Mouse (Mus musculus) granulocyte monocyte progenitor cell, adult 5-6 weeks (primary cell): ENCODE data around the gene Zbtb17. TPM values are rescaled to one million over a fixed set of nuclear protein-coding genes. Genes with fewer than 3 reads are reported as not detected.

ENCODE experiments used
- ATAC-seq: replicated peaks from 2 replicates; pipeline ENCODE4 v1.8.0; 2016; ENCODE audit warnings: mild to moderate bottlenecking, moderate TSS enrichment, inconsistent platforms; ENCODE audit not compliant: poor library complexity, severe bottlenecking
- total RNA-seq, 2 experiments: library from RNA; stranded (forward) in 1 of 2; stranded (reverse) in 1 of 2; fragments of 200-712, 200-1000 nt in 1 of 2; fragments of >200 nt in 1 of 2; fragmentation: Nextera tagmentation in 1 of 2; gene quantifications; 2 replicates each; pipeline ENCODE4 v1.2.3; 2014 to 2017

Zbtb17 gene
- total RNA-seq, 2 experiments from 2014 or later = 10.0 to 28.9 TPM

DNA sequence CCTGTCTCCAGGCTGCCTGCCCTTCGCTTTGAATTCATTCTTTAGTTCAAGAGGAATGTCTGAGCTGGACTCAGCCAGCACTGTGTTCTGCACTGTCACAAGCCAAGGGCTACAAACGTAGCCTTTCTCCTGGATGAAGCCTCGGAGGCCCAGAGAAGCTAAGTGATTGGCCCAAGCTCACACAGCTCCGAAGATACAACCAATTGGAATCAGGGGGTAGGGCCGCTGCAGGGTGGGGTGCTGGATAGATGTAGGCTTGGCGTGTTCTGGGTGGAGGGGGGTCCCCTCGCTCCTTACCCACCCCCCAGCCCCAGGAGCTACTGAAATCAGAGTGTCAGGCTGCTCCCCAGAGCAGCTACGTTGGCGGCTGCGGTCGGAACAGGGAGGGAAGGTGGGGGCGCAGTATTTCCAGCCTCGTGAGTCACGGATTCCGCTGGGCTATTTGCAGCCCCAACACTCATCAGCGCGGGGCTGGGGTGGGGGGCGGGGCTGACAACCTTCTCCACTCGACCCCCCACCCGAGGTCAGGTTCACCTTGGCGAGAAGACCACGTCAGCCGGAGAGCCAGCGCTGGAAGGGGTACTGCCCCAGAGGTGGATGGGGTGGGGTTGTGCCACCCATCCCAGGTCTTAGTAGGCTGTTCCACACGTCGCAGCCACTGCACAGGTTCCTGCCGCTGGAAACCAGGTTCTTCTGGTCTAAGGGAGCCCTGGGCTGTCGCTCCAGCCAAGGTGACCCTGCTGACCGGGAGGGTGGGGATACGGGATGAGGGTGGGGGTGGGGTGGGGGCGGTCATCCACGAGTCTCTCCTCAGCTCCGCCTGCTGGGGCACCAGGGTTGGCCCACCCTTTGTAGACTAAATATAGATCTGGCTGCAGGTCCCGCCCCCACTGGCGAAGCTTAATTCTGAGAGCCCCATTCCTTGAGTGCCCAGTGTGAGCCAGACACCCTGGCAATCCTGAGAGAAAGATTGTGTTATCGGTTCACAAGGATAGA lies 18.7 kb upstream of the Zbtb17 start:
- ATAC-seq = peak; percentile 69

DNA sequence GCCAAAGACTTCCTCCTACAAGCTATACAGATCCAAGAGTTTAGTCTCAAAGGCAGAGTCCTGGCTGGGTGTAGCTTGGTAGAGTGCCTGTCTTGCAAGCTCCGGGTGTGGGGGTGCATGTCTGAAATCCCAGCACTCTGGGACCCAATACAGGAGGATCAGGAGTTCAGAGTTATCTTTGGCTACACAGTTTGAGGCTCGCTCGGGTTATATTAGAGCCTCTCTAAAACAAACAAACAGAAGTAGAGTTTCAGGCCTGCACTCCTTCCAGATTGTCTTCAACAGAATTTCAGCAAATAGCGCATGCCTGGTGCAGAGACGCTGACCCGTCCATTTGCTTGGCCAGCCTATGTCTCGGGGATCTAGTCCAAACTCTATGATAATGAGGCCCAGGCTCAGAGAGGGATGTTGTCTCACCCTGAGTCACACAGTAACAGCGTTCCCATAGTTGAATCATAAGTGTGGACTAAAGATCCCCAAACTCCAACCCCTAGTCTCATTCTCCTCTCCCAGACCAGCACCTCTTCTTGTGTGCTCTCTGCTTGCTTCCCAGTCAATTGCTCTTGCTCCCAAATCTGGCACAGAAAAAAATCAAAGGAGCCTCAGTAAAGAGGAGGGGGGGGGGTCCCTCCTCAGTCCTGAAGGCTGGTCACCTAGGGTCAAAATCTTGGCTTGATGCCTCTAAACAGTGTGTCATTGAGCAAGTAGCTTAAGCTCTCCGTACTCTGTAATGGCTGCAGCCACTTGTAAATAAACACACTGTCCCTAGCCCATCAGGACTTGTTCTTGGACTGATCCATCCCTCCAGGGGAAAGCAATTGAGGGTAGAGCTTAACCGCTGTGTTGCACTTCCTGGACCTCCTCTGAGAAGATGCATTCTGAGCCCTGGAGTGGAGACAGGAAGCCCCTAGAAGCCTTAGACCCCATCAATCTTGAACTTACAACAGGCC lies 17.4 kb upstream of the Zbtb17 start:
- no peak for ATAC-seq

DNA sequence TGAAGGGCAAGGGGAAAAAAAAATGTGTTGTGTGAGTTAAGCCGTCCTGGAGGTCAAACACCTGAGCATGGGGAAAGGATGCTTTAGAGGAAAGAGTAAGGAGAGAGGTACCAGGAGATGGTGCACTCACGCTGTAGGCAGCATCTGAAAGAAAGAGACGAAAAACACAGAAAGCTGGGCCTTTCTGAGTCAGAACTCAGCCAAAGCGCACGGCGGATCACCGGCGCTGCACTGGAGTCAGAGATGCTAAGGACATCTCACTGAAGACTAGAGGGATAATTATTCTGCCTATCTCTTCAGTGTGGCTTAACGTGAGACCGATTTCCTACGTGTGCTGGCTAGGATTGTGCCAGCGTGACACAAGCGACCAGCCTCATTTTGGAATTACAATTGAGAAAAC lies 16.5 kb upstream of the Zbtb17 start:
- ATAC-seq = no peak

DNA sequence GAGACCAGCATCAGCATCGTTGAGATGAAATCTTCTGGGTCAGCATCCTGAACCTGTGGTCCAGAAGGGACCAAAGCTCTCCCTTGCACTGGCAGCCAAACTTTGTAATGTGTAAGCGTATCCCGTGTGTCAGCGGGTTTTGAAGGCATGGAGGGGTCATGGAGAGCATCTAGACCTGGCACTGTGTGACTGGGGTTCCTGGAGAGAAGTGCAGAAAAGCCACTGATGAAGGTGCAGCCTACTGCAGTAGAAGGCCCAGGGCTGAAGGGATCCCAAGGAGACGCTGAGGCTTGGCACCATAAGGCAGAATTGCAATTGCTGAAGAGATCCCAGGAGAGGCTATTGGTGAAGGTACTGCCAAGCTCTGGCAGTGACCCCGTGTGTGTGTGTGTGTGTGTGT lies 15.1 kb upstream of the Zbtb17 start:
- no peak for ATAC-seq

DNA sequence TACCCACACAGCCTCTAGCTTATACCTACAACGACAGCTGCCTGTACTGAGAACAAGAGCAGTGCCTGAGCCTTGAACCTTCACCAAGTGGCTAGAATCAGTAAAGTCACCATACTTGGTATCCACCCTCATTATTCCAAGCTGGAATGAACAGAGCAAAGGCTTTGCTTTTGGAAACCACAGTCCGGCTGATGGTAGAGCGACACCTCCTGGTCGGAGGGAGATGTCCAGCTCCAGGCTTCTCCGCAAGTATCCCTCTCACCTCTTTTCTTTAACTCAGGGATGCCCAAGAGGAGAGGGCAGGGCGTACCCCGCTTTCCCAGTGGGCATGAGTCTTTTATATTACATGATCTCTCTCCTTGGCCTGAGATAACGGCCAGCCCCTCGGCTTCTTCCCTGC lies 14.6 kb upstream of the Zbtb17 start:
- ATAC-seq = peak; percentile 22; the same call in 1 of the 2 replicates

DNA sequence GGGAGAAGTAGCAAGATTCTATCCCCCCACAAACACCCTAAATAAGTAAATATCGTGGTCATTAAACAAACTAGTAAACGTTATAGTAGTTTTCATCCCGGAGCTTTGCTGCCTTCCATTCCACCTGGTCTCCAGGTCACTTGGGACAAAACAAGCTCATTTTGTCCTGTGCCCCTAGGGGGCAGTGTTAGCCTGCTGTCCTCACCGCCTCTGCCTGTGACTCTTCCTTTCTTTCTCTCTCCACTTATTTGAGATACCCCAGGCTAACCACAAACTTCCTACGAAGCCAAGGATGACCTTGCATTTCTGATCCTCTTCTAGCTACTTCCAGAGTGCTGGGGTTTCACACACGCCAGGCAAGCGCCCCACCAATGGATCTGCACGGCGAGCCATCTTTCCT lies 13.5 kb upstream of the Zbtb17 start:
- ATAC-seq = peak; percentile 93

DNA sequence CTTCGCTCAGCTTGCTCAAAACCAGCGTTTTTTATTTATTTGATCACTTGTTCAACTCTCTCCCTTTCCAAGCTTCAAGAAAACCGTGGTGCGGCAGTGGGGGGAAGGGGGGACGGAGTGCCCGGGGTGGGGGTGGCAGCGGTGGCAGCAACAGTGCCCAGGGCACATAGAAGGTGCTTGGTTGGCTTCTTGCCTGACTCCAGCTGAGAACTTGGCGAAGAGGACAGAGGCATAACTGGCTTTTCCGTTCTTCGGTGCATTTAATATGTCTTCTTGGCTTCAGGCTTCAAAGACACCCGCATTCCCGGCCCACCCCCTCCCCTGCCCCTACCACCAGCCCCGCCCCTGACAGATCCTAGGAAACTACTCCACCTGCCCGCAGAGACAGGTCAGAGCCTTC lies 11.8 kb upstream of the Zbtb17 start:
- ATAC-seq = no peak

DNA sequence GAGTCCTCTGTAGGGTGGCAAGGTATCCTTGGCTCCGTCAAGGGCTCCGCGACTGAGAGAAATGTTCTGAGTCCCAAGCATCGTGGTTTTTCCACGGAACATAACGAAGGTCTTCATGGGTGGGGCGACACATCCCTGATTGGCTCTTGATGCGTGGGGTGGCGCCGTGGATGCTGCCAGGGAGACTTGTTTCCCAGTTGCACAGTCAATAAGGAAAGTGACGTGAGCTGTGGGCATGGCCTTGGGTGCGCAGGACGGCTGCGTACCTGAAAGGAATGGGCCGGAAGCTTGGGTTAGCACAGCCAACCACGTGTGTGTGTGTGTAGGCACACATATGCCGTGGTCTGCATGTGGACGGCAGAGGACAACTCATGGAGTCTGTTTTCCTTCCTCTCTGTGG lies 11.3 kb upstream of the Zbtb17 start:
- ATAC-seq = no peak

DNA sequence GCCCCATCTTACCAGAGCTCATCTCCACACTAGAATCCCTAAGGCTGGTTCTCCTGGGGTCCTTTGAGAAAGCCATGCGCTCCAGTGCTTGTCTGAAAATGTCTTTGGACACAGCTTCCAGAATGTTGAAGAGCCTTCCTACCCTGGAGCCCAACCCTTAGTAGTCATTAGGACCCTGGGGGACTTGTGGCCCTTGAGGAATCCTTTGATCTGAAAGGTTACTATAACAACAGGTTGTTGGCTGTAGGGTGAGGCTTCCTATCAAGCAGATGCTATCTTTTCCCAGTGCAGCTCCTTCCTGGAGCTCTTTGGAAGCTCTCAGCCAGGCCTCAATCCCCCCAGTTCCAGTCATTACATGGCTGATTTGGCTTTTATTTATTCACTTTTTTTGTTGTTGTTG lies 8.5 kb upstream of the Zbtb17 start, which contains the start of gene Srarp:
Gene Srarp, minus strand, starts transcription at position 132 of the 400 bp plus-strand sequence.
- no peak for ATAC-seq

DNA sequence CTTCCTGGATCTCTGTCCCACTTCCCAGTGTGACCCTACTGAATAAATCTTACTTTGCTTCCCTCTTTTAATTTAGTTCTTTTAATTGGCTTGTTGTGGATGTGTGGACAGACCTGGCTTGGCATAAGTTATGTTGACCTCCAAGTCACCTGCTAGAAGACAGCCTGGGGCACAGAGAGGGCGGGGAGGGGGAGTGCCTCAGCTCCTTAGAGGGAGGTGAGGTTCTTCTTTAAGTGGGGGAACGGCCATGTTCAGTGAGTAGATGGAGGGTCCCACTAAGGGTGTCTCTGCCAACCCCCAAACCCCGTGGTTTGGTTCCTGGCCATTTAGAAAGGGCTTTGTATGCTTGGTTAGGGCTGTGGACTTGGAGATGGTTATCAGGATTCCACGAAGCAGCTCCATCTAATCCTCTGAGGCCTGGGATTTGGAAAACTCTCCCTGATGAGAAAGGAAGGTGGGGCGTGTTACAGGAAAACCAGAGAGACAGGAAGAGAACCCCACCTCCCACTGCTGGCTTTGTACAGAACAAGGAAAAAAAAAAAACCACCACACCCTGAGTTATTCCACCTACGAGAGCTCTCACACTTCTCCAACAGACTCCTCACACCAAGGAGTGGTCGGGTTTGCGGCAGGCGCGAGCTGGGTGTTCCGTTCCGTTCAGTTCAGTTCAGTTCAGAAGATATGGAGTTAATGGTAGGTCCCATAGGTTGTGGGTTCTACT lies 5.2 kb upstream of the Zbtb17 start:
- no peak for ATAC-seq

DNA sequence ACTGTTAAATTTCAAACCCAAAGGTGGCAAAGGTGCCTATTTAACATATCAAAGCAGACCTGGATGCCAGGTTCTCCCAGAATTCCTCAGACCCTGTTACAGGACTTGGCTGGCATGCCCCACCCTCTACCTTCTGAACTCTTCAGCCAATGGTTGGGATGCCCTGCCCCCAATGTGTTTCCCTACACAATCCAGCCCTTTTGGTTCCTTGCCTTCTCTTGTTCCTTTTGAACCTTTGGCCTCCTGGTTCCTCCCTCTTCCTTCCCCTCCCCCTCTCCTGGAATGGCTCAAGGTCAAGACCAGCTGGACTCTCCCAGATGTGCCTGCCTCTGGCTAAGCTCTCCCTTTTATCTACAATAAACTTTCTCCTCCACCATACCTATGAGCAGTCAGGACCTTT lies 3.6 kb upstream of the Zbtb17 start:
- ATAC-seq = no peak

DNA sequence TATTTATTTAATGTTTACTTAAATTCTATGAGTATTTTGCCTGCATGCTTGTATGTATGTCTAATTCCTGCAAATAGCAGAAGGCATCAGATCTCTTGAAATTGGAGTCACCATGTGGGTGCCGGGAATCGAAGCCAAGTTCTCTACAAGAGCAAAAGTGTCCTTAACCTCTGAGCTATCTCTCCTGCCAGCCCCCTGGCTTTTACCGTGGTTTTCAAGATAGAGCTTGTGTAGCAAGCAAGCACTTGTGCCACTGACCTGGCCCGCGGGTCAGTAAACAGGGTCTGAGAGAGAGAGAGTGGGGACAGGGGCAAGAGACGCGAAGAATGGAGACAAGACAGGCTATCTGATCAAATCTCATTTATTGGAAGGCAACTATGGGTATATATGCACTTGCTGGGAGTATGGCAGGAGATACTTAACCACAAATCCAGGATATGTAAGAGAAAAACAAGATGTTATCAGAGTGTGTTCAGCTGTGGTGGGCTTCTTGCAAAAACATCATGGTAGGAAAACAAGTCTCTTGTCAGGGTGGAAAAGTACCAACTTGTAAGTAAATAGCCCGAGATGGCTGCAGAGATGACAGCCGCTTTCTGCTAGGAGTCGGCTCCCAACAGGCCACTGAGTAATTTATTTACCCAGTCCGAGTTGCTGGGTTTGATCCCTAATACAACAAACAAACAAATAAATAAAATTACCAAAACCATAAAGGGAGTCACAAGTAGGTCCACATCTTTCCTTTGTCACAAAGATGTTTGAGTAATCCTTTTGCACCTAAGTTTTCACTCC lies 619 bp upstream of the Zbtb17 start:
- no peak for ATAC-seq

DNA sequence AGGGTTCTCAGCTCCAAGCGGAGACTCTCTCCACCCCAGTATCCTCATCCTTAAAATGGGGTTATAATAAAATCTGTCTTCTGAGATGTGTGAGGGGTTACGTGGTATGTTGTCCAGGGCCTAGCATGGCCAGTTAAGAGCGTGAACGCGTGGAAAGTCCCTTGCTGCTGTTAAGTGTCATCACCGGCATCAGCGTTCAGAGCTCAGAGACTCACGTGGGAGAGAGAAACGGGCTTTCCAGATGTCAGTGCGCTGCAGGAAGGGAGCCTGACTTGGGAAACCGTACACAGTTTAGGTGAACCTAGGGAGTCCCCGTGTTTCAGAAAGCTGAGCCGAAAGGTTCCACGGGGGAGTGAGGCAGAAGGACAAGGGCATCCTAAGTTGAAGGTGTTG lies 870 bp downstream of the Zbtb17 start:
- peak; percentile 44 for ATAC-seq

DNA sequence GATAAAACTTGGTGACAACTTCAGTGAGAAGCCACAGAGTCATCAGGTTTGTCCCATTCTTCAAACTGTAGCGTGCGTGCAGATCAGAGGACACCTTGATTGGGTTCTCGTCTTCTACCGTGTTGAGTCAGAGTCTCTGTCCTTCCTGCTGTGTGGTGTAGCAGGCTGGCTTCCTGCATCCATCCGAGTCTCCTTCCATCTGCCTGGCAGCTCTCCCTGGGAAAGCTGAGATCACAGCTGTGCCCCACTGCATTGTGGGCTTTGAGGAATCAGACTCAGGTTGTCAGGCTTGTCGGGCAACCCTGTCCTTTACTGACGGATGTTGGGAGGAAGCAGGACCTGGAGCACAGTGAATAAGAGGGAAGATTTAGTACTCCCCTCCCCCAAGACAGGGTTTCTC lies 1.8 kb downstream of the Zbtb17 start:
- no peak for ATAC-seq

DNA sequence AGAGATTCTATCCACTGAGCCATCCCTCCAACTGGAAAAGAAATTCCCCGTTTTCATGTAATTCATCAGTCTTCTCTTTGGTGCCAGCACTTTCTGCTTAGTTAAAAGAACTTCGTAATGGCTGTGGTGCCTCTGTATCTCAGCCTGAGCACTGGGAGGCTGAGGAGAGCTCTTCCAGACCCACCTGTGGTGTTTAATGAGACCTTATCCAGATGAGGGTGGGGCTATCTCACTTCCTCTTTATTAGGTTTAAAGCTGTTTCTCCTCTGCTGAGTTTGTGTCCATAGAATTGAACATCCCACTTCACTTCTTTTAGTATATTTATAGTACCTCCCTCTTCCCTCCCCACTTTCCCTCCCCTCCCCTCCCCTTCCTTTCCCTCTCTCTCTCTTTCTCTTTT lies 6.8 kb downstream of the Zbtb17 start:
- peak; percentile 24; the same call in 1 of the 2 replicates for ATAC-seq

DNA sequence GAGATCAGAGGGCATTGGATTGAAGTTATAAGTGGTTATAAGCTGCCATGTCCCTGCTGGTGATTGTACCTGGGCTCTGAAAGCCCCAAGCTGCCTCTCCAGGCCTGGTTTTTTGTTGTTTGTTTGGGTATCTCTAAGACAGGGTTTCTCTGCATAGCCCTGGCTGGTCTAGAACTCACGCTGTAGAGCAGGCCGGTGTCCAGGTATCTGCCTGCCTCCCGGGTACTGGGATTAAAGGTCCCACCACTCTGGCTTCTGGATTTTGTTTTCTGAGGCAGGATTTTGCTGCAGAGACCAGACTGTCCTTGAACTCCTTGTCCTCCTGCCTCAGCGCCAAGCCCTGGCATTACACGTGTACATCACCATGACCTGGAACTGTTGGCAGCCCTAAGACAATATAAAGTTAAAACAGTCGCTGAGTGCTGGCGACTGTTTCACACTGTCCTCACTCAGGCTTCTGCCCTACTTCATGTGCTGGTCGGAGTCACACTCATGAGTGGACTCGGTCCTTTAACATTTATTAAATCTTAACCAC lies 7.5 kb downstream of the Zbtb17 start:
- ATAC-seq = no peak

DNA sequence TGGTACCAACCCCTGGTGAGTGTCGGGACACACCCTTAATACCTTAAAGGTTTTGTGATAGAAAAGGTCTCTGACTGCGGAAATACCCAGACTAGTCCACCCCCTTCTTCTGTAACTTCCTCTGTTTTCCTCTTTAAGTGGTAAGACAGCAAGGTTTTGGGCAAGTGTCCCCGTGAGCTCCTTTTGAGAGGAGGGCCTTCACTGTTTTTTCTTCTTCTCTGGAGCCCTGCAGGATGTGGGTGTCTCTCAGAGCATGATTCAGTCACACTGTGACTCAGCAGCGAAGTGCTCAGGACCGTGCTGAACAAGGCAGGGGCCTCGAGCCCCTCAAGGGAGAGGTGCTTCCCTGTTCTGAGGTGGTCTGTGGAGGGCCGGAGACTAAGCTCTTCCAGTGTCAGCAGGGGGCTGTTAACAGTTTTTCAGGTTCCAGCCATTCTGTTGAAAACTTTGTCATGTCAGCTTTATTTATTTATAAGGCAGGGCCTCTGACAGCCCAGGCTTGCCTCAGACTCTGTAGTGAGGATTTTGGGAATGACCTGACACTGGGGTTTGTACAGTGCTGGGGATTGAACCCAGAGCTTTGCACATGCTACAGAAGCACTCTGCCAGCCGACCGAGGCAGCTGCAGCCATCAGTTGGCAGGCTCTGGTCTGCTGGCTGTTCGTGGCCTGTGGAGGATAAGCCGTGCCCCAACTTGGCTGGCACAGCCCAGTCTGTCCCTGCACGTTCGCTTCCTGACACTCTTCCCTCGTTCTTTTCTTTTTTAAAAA lies 10.3 kb downstream of the Zbtb17 start:
- peak; percentile 81 for ATAC-seq

DNA sequence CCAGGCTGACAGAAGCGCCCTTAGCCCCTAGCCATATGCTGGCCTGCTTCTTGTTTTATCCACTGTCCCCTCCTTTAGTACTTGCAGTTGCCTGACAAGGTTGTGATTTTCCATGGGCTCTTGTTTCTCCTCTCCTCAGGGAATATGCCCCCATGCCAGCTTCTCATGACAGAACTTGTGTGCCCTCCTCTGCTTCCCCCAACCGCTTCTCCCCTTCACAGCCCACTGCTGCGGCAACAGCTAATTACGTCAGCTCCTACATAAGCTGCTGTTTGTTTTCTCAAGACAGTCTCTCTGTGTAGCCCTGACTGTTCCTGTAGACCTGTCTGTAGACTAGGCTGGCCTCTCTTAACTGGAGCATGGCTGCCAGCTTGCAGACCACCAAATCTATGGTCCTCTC lies 11.1 kb downstream of the Zbtb17 start:
- ATAC-seq = no peak
